Mouse (Mus musculus): ENCODE results near the gene Ykt6.

Ykt6 gene

DNA sequence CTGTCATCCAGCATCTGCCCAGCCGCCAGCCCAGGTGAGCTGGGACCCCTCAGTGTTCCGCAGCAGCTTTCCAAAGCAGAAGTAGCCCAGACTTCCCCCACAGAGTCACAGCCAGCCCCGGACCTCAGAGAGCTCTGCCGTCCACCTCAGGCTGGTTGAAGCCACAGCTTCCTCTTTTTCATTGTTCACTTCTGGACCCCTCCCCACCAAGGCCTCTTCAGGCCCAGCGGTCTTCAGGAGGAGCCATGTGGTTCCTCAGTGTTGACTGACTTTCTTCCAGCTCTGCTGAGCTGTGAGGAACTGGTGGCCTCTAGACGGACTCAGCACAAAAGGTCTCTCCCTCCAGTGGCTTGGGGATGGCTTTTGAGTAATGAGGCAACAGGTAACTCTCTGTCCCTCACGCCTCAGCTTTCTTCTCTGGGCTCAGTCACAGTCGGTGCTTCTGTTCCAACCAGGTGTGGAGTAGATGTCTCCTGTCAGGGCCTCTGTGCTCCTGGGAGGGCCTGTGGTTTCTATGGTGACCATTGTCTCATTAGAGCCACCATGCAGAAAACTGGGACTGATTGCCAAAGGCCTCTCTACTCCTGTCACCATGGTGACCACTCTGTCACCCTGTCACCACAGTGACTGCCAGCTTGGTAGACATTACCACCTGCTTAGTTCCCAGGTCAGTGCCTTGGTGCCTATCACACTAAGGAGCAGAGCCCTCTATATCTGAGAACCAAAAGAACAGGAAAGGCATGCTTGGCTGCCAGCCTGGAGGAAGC lies 5.7 kb upstream of the Ykt6 start, which contains the start of gene Gck:
Gene Gck, minus strand, starts transcription at position 496 of the 767 bp plus-strand sequence.
- no peak for DNase-seq

- no peak for DNase-seq
These were observed 3.0 kb upstream of the Ykt6 start for GRCm38 (mm10) chr11:5952501-5952900.

DNA sequence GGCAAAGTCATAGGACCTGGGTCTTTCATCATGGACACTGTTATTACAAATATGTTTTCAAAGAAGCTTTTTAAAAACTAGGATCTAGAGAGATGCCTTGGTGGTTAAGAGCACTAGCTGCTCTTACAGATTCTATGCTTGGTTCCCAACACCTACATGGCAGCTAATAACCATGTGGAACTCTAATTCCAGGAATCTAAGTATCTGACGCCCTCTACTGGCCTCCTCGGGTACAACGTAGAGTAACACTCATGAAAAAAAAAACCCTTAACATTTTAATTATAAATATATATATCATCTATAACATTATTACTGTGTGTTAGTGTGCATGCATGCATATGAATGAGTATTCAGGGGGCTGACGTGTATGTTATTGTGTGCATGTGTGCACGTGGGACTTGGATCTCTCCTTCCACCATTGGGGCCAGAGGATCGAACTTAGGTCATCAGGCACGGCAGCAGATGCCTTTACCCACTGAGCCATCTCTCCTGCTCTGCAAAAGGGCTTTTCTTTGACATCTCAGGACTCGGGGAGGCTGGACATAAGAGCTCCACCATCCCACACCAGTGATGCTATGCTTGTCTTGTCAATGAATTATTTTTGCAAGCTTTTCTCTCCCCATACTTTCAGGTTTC lies 2.2 kb upstream of the Ykt6 start:
- peak; percentile 59 to 72 for DNase-seq

- no peak for DNase-seq
These were observed 1.1 kb upstream of the Ykt6 start for GRCm38 (mm10) chr11:5954435-5954834.

DNA sequence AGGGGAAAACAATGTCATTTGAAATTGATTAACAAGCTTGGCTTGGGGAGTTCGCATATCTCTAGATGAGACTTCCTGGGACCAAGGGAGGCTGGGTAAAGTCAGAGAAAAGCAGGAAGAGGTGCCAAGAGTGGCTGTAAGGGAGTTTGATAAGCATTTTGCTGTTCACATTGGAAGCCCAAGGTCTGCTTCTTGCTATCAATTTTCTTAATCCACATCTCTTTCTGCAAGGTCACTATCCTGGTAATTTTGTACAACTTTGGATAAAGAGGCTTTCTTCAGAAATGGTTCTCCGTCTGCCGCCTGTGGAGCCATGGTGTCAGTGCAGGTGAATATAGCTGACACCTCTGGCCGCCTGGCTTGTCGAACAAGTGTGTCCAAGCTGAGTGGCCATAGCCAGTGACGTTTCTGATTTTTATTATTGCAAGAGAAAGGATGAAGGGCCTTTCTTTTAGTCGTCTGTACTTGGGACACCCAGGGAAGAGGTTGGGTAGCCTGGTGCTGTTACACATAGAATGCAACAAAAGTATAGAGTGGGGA lies 458 bp upstream of the Ykt6 start:
- peak in 1 of 2 experiments; percentile 70 for DNase-seq

DNA sequence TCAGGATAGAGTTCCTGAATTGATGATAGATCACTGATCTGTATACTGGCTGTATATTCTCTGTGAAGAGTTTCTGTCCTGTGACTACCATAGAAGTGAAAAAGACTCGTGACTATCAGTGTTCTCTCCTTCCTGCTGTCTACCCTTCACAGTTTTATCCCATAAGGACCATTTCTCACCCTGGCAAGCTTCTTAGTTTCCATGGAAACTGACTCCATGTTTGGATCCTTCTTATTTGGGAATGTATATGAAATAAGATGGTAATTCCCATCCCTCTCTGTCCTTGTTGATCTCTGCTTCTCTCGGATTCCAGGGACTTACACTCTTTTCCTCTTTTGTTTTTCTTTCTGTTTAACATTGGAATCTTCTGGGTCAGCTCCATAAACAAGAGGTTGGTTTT lies 4.6 kb downstream of the Ykt6 start:
- DNase-seq: no peak

DNA sequence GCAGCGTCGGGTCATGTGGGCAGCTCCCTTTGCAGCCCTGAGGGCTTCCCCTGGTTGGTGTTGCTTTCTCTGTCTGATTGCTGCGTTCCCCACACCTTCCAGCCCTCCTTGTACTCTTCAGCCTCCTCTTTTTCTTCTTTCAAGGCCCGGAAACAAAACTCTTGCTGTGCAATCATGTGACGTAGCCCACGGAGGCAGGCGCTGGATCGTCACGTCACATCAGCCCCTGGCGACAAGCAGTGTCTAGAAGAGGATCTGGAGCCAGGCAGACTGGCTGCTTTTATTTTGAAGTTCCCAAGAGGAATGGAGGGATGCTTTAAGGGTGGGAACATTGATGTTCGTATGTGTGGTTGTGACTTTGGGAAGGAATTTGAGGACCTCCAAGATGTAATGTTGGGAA lies 10.4 kb downstream of the Ykt6 start:
- DNase-seq: peak in 1 of 2 experiments; percentile 11

DNA sequence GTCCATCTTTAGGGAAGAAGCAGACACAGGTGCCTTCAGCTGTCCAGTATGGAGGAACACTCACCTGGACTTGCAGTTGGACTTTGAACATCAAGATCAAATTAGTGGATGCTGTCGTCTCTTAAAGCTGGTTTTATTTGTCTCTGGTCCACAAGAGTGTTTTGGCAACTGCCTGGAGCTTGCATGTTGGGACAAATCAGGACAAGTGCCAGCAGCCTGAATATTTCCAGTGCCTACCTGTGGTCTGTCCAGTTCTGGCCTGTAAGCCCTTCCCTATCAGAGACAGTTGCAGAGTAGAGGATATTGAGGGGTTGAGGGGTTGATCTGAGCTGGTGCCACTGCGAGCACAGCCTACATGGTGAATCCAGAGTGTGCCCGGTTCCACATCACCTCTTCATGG lies 11.3 kb downstream of the Ykt6 start:
- peak in 1 of 2 experiments; percentile 13 for DNase-seq

- no peak for DNase-seq
These were observed 12.7 kb downstream of the Ykt6 start for GRCm38 (mm10) chr11:5968223-5968622.

DNA sequence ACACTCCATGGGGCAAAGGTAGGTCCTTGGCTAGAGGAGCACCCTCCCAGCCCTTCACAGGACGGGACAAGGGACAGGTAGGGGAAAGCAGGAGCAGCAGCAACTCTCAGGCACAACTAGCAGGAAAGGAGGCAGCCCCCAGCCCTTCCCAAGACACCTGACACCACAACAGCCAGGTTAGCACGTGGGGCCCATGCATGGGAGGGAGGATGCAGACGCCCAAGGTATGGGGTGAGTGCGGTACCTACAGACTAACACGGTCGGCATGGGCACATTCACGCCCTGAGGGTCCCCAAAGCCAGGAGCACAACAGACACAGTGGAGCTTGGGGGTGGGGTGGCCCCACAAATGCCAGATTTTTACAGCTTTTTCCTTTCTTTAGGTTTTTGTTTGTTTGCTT lies 15.7 kb downstream of the Ykt6 start:
- DNase-seq: no peak

GRCm38 (mm10) chr11:5973151-5973550 lies 17.7 kb downstream of the Ykt6 start:
- DNase-seq: no peak

DNA sequence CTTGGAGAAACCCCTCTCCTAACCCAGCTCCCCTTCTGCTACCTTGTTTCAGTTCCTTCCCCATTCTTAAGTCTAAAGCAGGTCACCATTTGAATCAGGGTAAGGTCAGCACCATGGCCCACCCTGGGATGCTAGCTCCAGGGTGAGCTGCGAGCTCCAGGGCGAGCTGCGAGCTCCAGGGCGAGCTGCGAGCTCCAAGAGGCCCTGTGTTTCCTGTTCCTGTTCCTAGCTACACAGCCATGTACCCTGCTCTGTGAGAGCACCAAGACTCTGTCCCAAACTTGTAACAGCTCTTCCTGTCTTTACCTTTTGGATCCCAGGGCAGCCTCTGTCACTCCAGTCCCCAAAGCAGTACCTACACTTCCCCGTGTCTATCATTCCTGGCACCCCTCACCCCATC lies 18.6 kb downstream of the Ykt6 start:
- DNase-seq: no peak

DNA sequence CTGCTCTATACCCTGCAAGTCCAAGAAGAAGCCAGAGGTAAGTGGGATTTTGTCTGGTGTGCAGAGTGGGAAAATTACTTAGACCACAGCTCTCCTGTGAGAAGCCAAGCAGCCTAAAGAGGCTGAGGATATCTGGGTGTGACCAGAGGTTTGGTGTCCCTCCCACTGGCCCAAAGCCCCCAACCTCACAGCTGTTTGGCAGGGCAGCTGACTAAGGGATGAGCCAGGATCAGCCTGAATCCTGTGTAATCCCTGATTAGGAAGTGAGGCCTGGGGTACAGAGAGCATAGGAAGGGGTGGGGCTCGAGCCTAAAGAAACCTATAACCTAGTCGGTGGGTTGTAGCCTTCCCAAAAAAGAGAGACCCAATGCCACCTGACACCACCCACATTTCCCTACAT lies 19.6 kb downstream of the Ykt6 start:
- DNase-seq: no peak

- DNase-seq: peak; percentile 63 to 70
These were observed 20.6 kb downstream of the Ykt6 start for GRCm38 (mm10) chr11:5976106-5976505.

- DNase-seq: peak in 1 of 2 experiments; percentile 58
These were observed 23.6 kb downstream of the Ykt6 start for GRCm38 (mm10) chr11:5979088-5979487.

DNA sequence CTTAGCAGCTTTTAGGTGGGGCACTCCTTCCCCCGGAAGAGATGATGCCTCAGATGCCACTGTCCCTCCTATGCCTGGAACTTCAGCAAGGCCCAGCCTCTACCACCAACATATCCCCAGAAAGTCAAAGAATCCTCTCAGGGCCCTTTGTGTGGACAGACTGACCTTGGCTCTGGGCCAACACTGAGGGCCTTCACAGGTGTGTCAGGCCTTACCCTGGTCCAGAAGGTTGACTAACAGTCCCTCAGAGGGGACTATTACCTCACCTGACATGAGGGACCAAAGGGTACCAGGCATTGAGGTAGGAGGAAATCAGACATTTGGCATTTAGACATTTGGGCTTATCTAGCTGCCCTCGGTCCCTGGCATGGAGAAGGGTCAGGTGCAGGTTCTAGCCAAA lies 24.6 kb downstream of the Ykt6 start:
- no peak for DNase-seq

GRCm38 (mm10) chr11:5980561-5980960 lies 25.1 kb downstream of the Ykt6 start:
- DNase-seq: no peak

- DNase-seq: no peak
These were observed 25.8 kb downstream of the Ykt6 start for GRCm38 (mm10) chr11:5981323-5981722.

GRCm38 (mm10) chr11:5983629-5984028 lies 28.1 kb downstream of the Ykt6 start:
- peak; percentile 71 to 80 for DNase-seq

DNA sequence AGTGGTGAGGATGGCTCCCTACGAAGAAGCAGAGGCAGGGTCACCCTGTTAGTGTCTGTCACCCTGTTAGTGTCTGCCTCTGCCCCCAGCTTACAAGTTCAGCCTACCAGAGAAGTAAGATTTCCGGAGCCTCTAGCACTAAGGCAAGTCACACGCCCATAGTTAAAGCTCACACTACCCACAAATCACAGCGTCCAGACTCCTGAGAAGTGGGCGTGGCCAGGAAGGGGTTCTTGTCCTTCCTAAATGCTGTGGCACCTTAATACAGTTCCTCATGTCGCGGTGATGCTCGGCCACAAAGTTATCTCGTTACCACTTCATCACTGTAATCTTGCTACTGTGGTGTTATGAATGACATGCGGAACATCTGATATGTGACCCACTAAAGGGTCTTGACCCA lies 32.6 kb downstream of the Ykt6 start:
- no peak for DNase-seq

GRCm38 (mm10) chr11:5989954-5990593 lies 34.6 kb downstream of the Ykt6 start:
- DNase-seq: no peak

GRCm38 (mm10) chr11:5990910-5991309 lies 35.4 kb downstream of the Ykt6 start:
- DNase-seq: peak; percentile 69 to 71

GRCm38 (mm10) chr11:5994212-5994611 lies 38.7 kb downstream of the Ykt6 start:
- peak in 1 of 2 experiments; percentile 78 for DNase-seq

DNA sequence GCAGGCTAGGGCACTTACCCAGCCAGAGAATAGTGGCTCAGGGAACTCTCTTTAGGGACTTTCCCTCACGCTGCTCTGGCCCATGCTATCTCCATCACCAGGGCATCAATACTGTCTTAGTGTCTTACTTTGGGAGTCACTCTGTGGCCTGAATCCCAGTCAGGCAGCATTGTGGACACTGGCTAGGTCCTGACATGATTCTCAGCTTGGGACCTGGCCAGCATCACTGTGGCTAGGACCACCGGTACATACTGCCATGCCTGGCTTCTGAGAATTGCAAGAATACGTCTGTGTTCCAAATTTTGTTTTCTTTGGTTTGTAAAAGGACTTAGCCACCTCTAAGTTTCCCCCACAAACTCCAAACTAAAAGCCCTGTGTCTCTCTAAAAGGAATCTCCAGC lies 39.4 kb downstream of the Ykt6 start:
- DNase-seq: peak; percentile 31 to 51
